Mouse (Mus musculus): Measurements from ENCODE around the gene Iqsec1.
"Not testable (repeated sequence)": the region's sequence is repeated elsewhere in the genome, so short reads cannot be mapped to it uniquely, and the experiment has no call there.

The Iqsec1 gene

GRCm38 (mm10) chr6:90661029-90661399 lies 327.5 kb downstream of the Iqsec1 start:
- peak in 1 of 2 experiments; percentile 72 for DNase-seq (ENCODE audit: low spot score in 2 of 2)

GRCm38 (mm10) chr6:90660398-90661028 lies 328.0 kb downstream of the Iqsec1 start:
- DNase-seq (ENCODE audit: low spot score in 2 of 2): peak in 1 of 2 experiments; percentile 6

GRCm38 (mm10) chr6:90659913-90660312 lies 328.6 kb downstream of the Iqsec1 start:
- no peak for DNase-seq (ENCODE audit: low spot score in 2 of 2)

GRCm38 (mm10) chr6:90656344-90656850 lies 332.1 kb downstream of the Iqsec1 start:
- DNase-seq (ENCODE audit: low spot score in 2 of 2): peak in 1 of 2 experiments; percentile 24

GRCm38 (mm10) chr6:90653736-90654135 lies 334.7 kb downstream of the Iqsec1 start:
- DNase-seq (ENCODE audit: low spot score in 2 of 2): peak; percentile 21 to 24

GRCm38 (mm10) chr6:90650634-90651033 lies 337.9 kb downstream of the Iqsec1 start:
- no peak for DNase-seq (ENCODE audit: low spot score in 2 of 2)

GRCm38 (mm10) chr6:90649279-90649678 lies 339.2 kb downstream of the Iqsec1 start:
- DNase-seq (ENCODE audit: low spot score in 2 of 2): no peak

GRCm38 (mm10) chr6:90648391-90648790 lies 340.1 kb downstream of the Iqsec1 start:
- DNase-seq (ENCODE audit: low spot score in 2 of 2): no peak

- no peak for DNase-seq (ENCODE audit: low spot score in 2 of 2)
Measured at GRCm38 (mm10) chr6:90644965-90645364, 343.5 kb downstream of the Iqsec1 start.

- DNase-seq (ENCODE audit: low spot score in 2 of 2): no peak
Measured at GRCm38 (mm10) chr6:90643057-90643456, 345.4 kb downstream of the Iqsec1 start.

- no peak for DNase-seq (ENCODE audit: low spot score in 2 of 2)
Measured at GRCm38 (mm10) chr6:90635611-90636010, 352.9 kb downstream of the Iqsec1 start.

- no peak for DNase-seq (ENCODE audit: low spot score in 2 of 2)
Measured at GRCm38 (mm10) chr6:90635081-90635480, 353.4 kb downstream of the Iqsec1 start.

- DNase-seq (ENCODE audit: low spot score in 2 of 2): not testable (repeated sequence)
Measured at GRCm38 (mm10) chr6:90632526-90632925, 356.0 kb downstream of the Iqsec1 start.

- no peak for DNase-seq (ENCODE audit: low spot score in 2 of 2)
Measured at GRCm38 (mm10) chr6:90630427-90630826, 358.1 kb downstream of the Iqsec1 start.

- peak in 1 of 2 experiments; percentile 32 for DNase-seq (ENCODE audit: low spot score in 2 of 2)
Measured at GRCm38 (mm10) chr6:90629506-90629905, 359.0 kb downstream of the Iqsec1 start.

GRCm38 (mm10) chr6:90627556-90627955 lies 360.9 kb downstream of the Iqsec1 start:
- DNase-seq (ENCODE audit: low spot score in 2 of 2): peak in 1 of 2 experiments; percentile 21

GRCm38 (mm10) chr6:90625207-90625994 lies 363.1 kb downstream of the Iqsec1 start:
- DNase-seq (ENCODE audit: low spot score in 2 of 2): no peak

GRCm38 (mm10) chr6:90624733-90625132 lies 363.8 kb downstream of the Iqsec1 start:
- DNase-seq (ENCODE audit: low spot score in 2 of 2): no peak

- no peak for DNase-seq (ENCODE audit: low spot score in 2 of 2)
Measured at GRCm38 (mm10) chr6:90624184-90624583, 364.3 kb downstream of the Iqsec1 start.

- no peak for DNase-seq (ENCODE audit: low spot score in 2 of 2)
Measured at GRCm38 (mm10) chr6:90623456-90623836, 365.0 kb downstream of the Iqsec1 start.

- DNase-seq (ENCODE audit: low spot score in 2 of 2): no peak
Measured at GRCm38 (mm10) chr6:90622758-90623455, 365.6 kb downstream of the Iqsec1 start.

GRCm38 (mm10) chr6:90621584-90621890 lies 366.9 kb downstream of the Iqsec1 start:
- DNase-seq (ENCODE audit: low spot score in 2 of 2): no peak

All from natural killer cell, adult 2 months (primary cell).